Mouse (Mus musculus) limb, embryonic 15.5 days (tissue): ENCODE data around the gene Prkca. TPM values are rescaled to one million over a fixed set of nuclear protein-coding genes. Genes with fewer than 3 reads are reported as not detected.

Source experiments
- ATAC-seq: fragments of 200-750 bp; cut with Nextera tagmentation; 2 replicates; pipeline ENCODE4 v1.8.0; 2017; ENCODE audit warnings: low read depth, moderate TSS enrichment; ENCODE audit not compliant: insufficient number of reproducible peaks, low FRiP score, low TSS enrichment
- H3K27ac ChIP-seq: fragments of 300-500 bp; sonication (generic); 2 replicates; pipeline ENCODE4 v1.5.1; 2015; ENCODE audit warnings: moderate library complexity, mild to moderate bottlenecking, inconsistent platforms
- H3K27me3 ChIP-seq: fragments of 300-500 bp; sonication (generic); 2 replicates; pipeline ENCODE4 v1.6.1; 2015; ENCODE audit warnings: inconsistent platforms
- H3K36me3 ChIP-seq: fragments of 300-500 bp; sonication (generic); 2 replicates; pipeline ENCODE4 v1.6.1; 2015; ENCODE audit warnings: inconsistent platforms
- H3K4me1 ChIP-seq: fragments of 300-500 bp; sonication (generic); 2 replicates; pipeline ENCODE4 v1.6.1; 2015; ENCODE audit warnings: inconsistent platforms
- H3K4me2 ChIP-seq: fragments of 300-500 bp; sonication (generic); 2 replicates; pipeline ENCODE4 v1.6.1; 2015; ENCODE audit warnings: mild to moderate bottlenecking, inconsistent platforms
- H3K4me3 ChIP-seq: fragments of 300-500 bp; sonication (generic); 2 replicates; pipeline ENCODE4 v1.5.1; 2015; ENCODE audit warnings: mild to moderate bottlenecking, inconsistent platforms
- H3K9ac ChIP-seq: fragments of 300-500 bp; sonication (generic); 2 replicates; pipeline ENCODE4 v1.6.1; 2015; ENCODE audit warnings: inconsistent platforms
- H3K9me3 ChIP-seq: fragments of 300-500 bp; sonication (generic); 2 replicates; pipeline ENCODE4 v1.6.1; 2016; ENCODE audit warnings: inconsistent platforms
- WGBS: fragments of 180-500 bp; shearing (Covaris S2); methylation state at CpG from one replicate; pipeline ENCODE4 v1.1.7; 2015; 5-methylcytosine and 5-hydroxymethylcytosine counted together
- polyA plus RNA-seq: library from polyadenylated mRNA; unstranded; fragments of >200 nt; fragmentation: Nextera tagmentation; extraction: Ambion mirVana; gene quantifications from 2 replicates; pipeline ENCODE4 v1.2.1, GENCODE M21; 2015

Gene Prkca
- polyA plus RNA-seq, 1 experiment from 2014 or later = 8.3 TPM

- H3K4me2 ChIP-seq = no peak overlapping the region
- no peaks in the 10 kb centered on the region for H3K27me3 ChIP-seq
- WGBS = 97% methylated on average over 3 of the region's 3 CpGs
- H3K9ac ChIP-seq = no peak overlapping the region
- H3K27ac ChIP-seq = no peak overlapping the region
- no peaks in the 10 kb centered on the region for H3K36me3 ChIP-seq
- no peak for ATAC-seq
- H3K4me3 ChIP-seq = no peak overlapping the region
- H3K4me1 ChIP-seq = peaks cover 8% of the 10 kb centered on the region
- no peaks in the 10 kb centered on the region for H3K9me3 ChIP-seq
Observed at GRCm38 (mm10) chr11:108158046-108158445, 185.7 kb downstream of the Prkca start.

- Histone ChIP-seq H3K4me2 (no peak overlapping the region), H3K4me1 (peaks cover 17% of the 10 kb centered on the region), H3K36me3 (no peaks in the 10 kb centered on the region), H3K4me3 (no peak overlapping the region), H3K27me3 (no peaks in the 10 kb centered on the region), H3K27ac (no peak overlapping the region), H3K9me3 (no peaks in the 10 kb centered on the region), H3K9ac (no peak overlapping the region)
- 88% methylated on average over 5 of the region's 5 CpGs for WGBS
- ATAC-seq = no peak
Observed at GRCm38 (mm10) chr11:108157074-108157473, 186.7 kb downstream of the Prkca start.

- Histone ChIP-seq H3K4me3 (no peak overlapping the region), H3K36me3 (no peaks in the 10 kb centered on the region), H3K27me3 (no peaks in the 10 kb centered on the region), H3K9ac (no peak overlapping the region), H3K4me1 (peaks cover 27% of the 10 kb centered on the region), H3K4me2 (no peak overlapping the region), H3K9me3 (no peaks in the 10 kb centered on the region), H3K27ac (no peak overlapping the region)
- ATAC-seq = no peak
- WGBS = 77% methylated on average over 5 of the region's 5 CpGs
Observed at GRCm38 (mm10) chr11:108156107-108156506, 187.6 kb downstream of the Prkca start.

- H3K27me3 ChIP-seq = no peaks in the 10 kb centered on the region
- no peaks in the 10 kb centered on the region for H3K36me3 ChIP-seq
- H3K4me1 ChIP-seq = peaks cover 35% of the 10 kb centered on the region
- H3K9ac ChIP-seq = no peak overlapping the region
- H3K9me3 ChIP-seq = no peaks in the 10 kb centered on the region
- H3K27ac ChIP-seq = no peak overlapping the region
- H3K4me2 ChIP-seq = no peak overlapping the region
- ATAC-seq = no peak
- WGBS = 92% methylated on average over 8 of the region's 8 CpGs
- no peak overlapping the region for H3K4me3 ChIP-seq
Observed at GRCm38 (mm10) chr11:108155088-108155580, 188.6 kb downstream of the Prkca start.

- Histone ChIP-seq H3K27ac (no peak overlapping the region), H3K9ac (no peak overlapping the region), H3K4me3 (no peak overlapping the region), H3K4me2 (no peak overlapping the region), H3K9me3 (no peaks in the 10 kb centered on the region), H3K4me1 (peaks cover 38% of the 10 kb centered on the region), H3K27me3 (no peaks in the 10 kb centered on the region), H3K36me3 (no peaks in the 10 kb centered on the region)
- WGBS = 77% methylated on average over 9 of the region's 9 CpGs
- ATAC-seq = no peak
Observed at GRCm38 (mm10) chr11:108153997-108154841, 189.5 kb downstream of the Prkca start.

GRCm38 (mm10) chr11:108152591-108152990 is 191.1 kb downstream of the Prkca start:
- ATAC-seq = no peak
- Histone ChIP-seq H3K36me3 (no peaks in the 10 kb centered on the region), H3K4me2 (no peak overlapping the region), H3K27me3 (no peaks in the 10 kb centered on the region), H3K9ac (no peak overlapping the region), H3K9me3 (no peaks in the 10 kb centered on the region), H3K27ac (no peak overlapping the region; the same call in 1 of the 2 replicates), H3K4me3 (no peak overlapping the region), H3K4me1 (peaks cover 45% of the 10 kb centered on the region)
- 32% methylated on average over 4 of the region's 4 CpGs for WGBS

- WGBS = 43% methylated on average over 7 of the region's 7 CpGs
- Histone ChIP-seq H3K9ac (no peak overlapping the region), H3K36me3 (no peaks in the 10 kb centered on the region), H3K4me3 (no peak overlapping the region), H3K4me2 (no peak overlapping the region), H3K4me1 (peaks cover 49% of the 10 kb centered on the region), H3K9me3 (no peaks in the 10 kb centered on the region), H3K27ac (no peak overlapping the region; the same call in 1 of the 2 replicates), H3K27me3 (no peaks in the 10 kb centered on the region)
- no peak for ATAC-seq
Observed at GRCm38 (mm10) chr11:108150410-108150809, 193.3 kb downstream of the Prkca start.

GRCm38 (mm10) chr11:108149187-108149586 is 194.5 kb downstream of the Prkca start:
- WGBS = 76% methylated on average over 9 of the region's 9 CpGs
- no peak overlapping the region for H3K4me3 ChIP-seq
- no peak for ATAC-seq
- no peak overlapping the region for H3K9ac ChIP-seq
- no peaks in the 10 kb centered on the region for H3K27me3 ChIP-seq
- H3K27ac ChIP-seq = peak overlapping the region; percentile 51; the same call in 1 of the 2 replicates
- H3K4me1 ChIP-seq = peaks cover 49% of the 10 kb centered on the region
- no peak overlapping the region for H3K4me2 ChIP-seq
- no peaks in the 10 kb centered on the region for H3K9me3 ChIP-seq
- no peaks in the 10 kb centered on the region for H3K36me3 ChIP-seq

- no peak overlapping the region for H3K9ac ChIP-seq
- ATAC-seq = no peak
- no peaks in the 10 kb centered on the region for H3K27me3 ChIP-seq
- no peak overlapping the region for H3K4me3 ChIP-seq
- 24% methylated on average over 4 of the region's 4 CpGs for WGBS
- H3K36me3 ChIP-seq = no peaks in the 10 kb centered on the region
- peak overlapping the region; percentile 51 for H3K27ac ChIP-seq
- H3K4me2 ChIP-seq = no peak overlapping the region
- H3K9me3 ChIP-seq = no peaks in the 10 kb centered on the region
- H3K4me1 ChIP-seq = peaks cover 43% of the 10 kb centered on the region
Observed at GRCm38 (mm10) chr11:108148491-108148890, 195.2 kb downstream of the Prkca start.

- no peak for ATAC-seq
- Histone ChIP-seq H3K36me3 (no peaks in the 10 kb centered on the region), H3K27me3 (no peaks in the 10 kb centered on the region), H3K4me1 (peaks cover 20% of the 10 kb centered on the region), H3K4me2 (no peak overlapping the region), H3K9me3 (no peaks in the 10 kb centered on the region), H3K27ac (no peak overlapping the region), H3K9ac (no peak overlapping the region), H3K4me3 (no peak overlapping the region)
- 75% methylated on average over 13 of the region's 13 CpGs for WGBS
Observed at GRCm38 (mm10) chr11:108145752-108146496, 197.8 kb downstream of the Prkca start.

- H3K27ac ChIP-seq = no peak overlapping the region
- H3K4me3 ChIP-seq = no peak overlapping the region
- H3K4me2 ChIP-seq = no peak overlapping the region
- WGBS = 68% methylated on average over 8 of the region's 8 CpGs
- H3K9me3 ChIP-seq = no peaks in the 10 kb centered on the region
- no peaks in the 10 kb centered on the region for H3K27me3 ChIP-seq
- H3K9ac ChIP-seq = no peak overlapping the region
- H3K36me3 ChIP-seq = no peaks in the 10 kb centered on the region
- H3K4me1 ChIP-seq = peaks cover 14% of the 10 kb centered on the region
- no peak for ATAC-seq
Observed at GRCm38 (mm10) chr11:108145128-108145527, 198.6 kb downstream of the Prkca start.

GRCm38 (mm10) chr11:108143739-108144138 is 200.0 kb downstream of the Prkca start:
- Histone ChIP-seq H3K4me3 (no peak overlapping the region), H3K9me3 (no peaks in the 10 kb centered on the region), H3K27me3 (no peaks in the 10 kb centered on the region), H3K36me3 (no peaks in the 10 kb centered on the region), H3K4me2 (no peak overlapping the region), H3K27ac (no peak overlapping the region), H3K4me1 (peaks cover 12% of the 10 kb centered on the region), H3K9ac (no peak overlapping the region)
- ATAC-seq = no peak
- WGBS = 88% methylated on average over 2 of the region's 2 CpGs
